Mouse (Mus musculus): ENCODE data around the gene Trib3.
"Not testable (repeated sequence)": the region's sequence is repeated elsewhere in the genome, so short reads cannot be mapped to it uniquely, and the experiment has no call there.

Gene Trib3

GRCm38 (mm10) chr2:152305480-152305879 lies 38.4 kb downstream of the Trib3 start:
- DNase-seq: no peak

- DNase-seq: no peak
Observed at GRCm38 (mm10) chr2:152303781-152304180, 40.1 kb downstream of the Trib3 start.

GRCm38 (mm10) chr2:152302862-152303261 lies 41.0 kb downstream of the Trib3 start:
- no peak for DNase-seq

DNA sequence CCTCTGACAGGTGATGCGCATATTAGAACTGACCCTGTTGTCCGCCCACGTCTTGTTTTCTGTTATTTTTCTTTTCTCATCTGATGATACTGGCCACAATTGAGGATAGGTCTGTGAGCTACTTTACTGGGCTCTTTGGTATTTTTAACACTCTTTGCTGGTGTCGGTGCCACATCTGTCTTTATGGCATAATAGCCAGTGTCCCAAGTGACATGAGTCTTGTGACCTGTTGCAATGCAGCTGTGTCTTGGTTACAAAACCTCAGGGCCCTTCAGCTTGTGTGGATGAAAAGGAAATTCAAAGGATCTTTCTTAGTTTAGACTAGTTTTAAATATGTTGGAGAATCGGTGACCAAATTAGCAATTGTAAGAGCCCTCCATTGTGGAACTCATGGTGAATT lies 49.3 kb downstream of the Trib3 start:
- DNase-seq: no peak

- peak; percentile 90 to 91 for DNase-seq
Observed at GRCm38 (mm10) chr2:152293727-152294475, 49.9 kb downstream of the Trib3 start, which contains the start of gene Tbc1d20. Gene Tbc1d20 (plus strand): TSS chr2:152293828.

- no peak for DNase-seq
Observed at GRCm38 (mm10) chr2:152293179-152293726, 50.6 kb downstream of the Trib3 start.

DNA sequence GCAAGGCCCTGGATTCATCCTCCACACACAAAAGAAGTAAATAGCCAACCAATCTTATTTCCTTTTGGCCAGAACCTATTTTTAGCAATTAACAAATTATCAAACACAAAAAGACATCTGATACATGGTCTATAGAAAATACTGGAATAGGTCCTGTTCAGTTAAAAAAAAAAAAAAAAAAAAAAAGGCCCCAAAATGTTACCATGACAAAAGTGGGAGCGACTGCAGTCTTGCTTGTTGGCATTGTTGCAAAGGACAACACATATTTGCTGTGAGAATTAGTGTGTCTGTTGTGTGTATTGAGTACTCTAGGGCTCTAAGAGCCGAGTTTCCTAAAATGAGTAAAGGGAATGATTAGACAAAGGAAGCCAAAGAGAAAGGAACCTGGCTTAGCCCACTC lies 51.4 kb downstream of the Trib3 start:
- no peak for DNase-seq

- not testable (repeated sequence) for DNase-seq
Observed at GRCm38 (mm10) chr2:152289623-152290022, 54.2 kb downstream of the Trib3 start.

DNA sequence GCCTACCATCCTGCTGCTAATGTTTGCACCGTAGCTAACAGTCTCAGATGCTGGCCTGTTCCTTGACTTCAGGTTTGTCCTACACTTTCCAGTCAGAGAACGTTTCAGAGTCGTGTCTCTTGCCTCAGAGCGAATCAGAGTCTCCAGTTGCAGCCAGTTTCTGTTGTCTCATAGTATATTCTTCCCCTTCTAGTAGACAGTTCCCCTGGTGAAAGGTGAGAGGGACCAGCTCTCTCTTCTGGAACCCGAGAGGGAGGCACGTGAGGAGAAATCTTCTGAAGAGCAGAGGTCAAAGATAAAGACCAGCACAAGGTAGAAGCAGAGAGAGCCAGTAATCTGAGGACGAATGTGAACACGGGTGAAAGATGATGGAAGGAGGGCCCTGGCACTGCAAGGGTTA lies 55.8 kb downstream of the Trib3 start:
- no peak for DNase-seq

- DNase-seq: no peak
Observed at GRCm38 (mm10) chr2:152287560-152287959, 56.3 kb downstream of the Trib3 start.

Measured in kidney, adult 8-10 months (tissue).